Mouse (Mus musculus) thymus, postnatal 10 days (tissue): ENCODE measurements around the gene Plcg1.

Experiments
- DNase-seq, 2 experiments: peaks; one replicate each; pipeline ENCODE4 v3.0.0; 2021; ENCODE audit warnings: low spot score in 2 of 2

Gene Plcg1

DNA sequence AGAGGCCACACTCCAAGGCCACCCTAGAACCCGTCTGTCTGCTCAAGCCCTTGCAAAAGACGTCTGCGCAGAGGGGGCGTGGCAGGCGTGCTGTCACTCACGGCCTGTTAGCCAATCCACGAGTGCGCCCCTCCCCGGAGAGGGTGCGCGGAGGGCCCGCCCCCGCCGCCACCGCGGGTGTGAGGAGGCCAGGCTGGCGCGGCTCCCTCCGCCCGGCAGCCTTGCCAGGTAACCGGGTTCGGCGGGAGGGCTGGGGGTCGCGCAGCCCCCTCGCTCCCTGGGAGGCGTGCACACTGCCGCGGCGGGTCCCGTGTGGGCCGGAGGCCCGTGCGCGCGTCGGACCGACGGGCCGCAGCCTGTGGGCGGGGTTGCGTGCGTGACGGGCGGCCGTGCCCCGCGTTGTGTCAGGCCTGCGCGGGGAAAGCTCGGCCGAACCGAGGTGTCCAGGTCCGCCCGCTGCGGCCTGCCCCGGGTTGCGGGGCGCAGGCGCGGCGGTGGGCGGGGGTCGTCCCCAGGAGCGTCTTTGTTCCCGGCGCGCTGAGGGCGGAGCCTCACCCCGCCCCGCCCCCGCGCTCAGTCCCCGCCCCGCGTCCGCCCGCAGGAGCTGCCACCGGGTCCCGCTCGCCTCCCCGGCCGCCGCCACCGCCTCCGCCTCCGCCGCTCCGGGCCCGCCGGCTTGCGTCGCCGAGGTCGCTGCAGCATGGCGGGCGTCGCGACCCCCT lies at the start of gene Plcg1:
Gene Plcg1 (plus strand): TSS at position 184 of the 722 bp plus-strand sequence.
- peak; percentile 94 to 96 for DNase-seq

DNA sequence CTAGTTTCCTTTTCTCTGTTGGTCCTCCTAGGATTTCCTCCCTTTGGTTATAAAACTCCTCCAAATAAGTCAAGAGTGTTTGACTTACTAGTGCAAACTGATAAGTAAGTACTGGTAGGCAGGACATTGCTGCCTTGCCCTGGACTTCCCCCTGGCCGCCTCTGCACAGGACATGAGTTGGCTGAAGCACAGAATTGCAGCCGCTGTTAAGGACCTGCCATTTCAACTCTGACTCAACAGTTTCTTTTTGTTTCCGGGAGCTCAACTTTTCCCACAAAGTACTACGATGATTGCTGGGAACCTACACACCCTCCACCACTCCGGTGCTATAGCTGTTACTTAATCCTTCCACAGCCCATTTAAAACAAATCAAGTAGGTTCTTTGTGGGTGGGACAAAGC lies 30.8 kb upstream of the Plcg1 start:
- no peak for DNase-seq

DNA sequence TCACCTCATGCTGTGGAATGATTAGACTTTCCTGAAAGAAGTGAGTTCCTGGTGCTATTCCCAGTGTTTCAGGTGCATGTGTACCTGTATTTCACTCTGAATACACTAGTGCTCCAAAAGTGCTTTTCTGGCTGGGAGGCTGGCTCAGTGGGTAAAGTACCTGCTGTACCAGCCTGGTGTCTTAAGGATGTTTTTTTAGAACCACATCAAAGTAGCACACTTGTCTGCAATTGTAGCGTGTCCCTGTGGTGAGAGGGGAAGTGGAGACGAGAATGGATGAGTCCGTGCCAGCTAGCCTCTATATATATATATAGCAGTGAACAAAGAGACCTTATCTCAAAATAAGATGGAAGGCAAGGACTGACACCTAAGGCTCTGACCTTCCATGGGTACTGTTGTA lies 29.5 kb upstream of the Plcg1 start:
- DNase-seq: no peak

DNA sequence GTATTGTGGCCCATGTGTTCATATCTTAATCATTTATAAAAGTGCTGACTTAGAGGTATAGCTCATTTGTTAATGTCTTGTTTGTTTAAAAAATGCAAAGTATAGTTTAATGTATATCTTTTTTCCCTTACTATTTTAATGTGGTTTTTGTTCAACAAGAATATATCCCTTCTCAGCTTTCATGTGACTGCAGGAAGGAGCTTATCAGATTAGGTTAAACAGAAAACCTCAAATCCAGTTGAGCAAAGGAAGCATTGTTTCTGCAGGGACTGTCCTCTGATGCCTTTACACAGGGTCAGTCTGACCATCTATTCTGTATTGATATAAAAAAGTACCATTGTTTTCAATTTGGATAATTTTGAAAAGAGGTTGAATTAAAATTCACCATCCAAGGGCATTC lies 28.3 kb upstream of the Plcg1 start:
- DNase-seq: no peak

DNA sequence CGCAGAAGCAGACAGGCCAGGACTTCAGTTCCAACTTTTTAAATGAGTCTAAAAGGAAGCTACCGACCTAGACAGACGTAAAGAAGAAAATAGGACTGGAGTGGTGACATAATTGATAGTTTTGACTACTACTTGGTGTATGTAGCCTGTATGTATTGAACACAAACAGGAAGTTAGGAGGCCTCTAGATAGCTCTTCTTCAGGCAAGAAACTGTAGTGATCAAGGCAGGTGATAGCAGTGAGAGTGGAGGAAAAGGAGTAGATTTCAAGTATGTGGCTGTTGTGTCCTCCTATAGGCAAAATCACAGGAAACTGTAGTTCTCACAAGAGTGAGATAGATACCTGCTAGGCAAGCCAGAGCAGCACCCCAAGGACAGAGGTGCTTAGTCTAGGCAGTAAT lies 23.4 kb upstream of the Plcg1 start:
- no peak for DNase-seq

DNA sequence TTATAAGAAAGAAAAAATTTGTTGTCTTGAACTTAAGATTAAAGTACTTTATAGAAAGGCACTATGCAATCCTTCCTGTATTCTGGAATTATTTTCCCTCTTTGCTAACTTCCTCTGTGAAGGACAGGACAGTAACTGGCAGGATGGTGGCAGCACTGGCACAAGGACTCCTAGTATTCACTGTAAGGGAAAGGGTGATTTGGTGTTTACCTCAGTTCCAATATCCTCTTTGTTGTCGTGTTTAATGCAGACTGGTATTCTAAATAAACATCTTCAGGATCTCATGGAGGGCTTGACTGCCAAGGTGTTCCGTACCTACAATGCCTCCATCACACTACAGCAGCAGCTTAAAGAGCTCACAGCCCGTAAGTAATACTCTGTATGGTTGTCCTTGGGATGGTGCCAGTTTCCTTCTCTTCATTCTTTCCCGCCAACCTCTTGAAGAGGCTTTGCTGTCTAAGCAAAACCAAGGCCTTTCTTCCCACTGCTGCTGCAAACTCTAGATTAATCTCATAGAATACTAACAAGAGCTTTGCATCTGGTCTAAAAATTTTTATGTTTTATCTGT lies 15.6 kb upstream of the Plcg1 start:
- DNase-seq: no peak

DNA sequence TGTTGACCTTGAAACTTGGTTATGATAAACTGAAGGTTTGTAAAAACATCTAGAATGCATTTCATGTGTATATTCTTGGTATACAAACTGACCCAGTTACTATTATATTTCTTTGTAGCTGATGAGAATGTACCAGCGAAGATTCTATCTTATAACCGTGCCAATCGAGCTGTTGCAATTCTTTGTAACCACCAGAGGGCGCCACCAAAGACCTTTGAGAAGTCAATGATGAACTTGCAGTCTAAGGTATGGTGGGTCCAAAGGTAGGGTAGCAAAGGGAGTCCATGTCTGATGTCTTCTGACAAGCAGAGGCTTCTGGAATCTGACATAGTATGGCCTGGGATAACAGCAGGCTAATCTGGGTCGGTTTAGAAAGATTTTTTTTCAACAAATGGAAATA lies 13.8 kb upstream of the Plcg1 start:
- DNase-seq: peak in 1 of 2 experiments; percentile 68

DNA sequence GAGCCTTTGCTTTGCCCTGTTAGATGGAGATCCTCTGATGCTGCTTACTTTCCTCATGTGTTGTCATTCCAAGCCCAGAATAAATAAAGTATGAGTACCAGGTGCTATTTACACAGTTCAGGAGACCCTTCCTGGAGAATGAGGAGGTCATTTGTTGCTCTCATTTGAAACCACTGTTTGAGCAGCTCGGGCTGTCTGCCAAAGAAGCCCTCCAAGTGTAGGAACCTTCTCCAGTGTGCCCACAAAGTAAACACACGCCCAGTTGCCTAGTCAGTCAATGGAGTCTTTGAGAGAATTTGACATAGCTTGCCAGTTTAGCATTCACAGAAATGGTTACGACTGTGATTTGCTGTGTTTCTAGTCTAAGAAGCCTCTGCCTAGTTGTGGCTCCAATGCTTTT lies 12.3 kb upstream of the Plcg1 start:
- no peak for DNase-seq

DNA sequence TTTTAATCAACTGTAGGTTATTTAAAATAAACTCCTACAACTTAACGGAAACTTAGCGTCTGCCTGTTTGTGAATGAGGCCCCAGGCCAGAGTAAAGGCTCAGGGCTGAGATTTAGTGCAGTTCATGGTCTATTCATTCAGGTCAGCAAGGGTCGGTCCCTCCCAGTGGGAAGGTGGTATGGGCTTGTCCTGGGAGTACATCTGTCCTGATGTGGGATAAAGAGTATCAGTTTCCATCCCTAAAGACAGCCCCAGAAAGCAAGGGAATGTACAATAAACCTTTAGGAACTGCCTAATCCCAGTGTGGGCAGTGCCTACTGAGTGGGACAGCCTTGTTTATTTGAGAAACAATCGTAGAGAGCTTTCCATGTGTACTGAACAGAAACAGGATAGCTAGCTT lies 8.4 kb upstream of the Plcg1 start:
- DNase-seq: no peak

DNA sequence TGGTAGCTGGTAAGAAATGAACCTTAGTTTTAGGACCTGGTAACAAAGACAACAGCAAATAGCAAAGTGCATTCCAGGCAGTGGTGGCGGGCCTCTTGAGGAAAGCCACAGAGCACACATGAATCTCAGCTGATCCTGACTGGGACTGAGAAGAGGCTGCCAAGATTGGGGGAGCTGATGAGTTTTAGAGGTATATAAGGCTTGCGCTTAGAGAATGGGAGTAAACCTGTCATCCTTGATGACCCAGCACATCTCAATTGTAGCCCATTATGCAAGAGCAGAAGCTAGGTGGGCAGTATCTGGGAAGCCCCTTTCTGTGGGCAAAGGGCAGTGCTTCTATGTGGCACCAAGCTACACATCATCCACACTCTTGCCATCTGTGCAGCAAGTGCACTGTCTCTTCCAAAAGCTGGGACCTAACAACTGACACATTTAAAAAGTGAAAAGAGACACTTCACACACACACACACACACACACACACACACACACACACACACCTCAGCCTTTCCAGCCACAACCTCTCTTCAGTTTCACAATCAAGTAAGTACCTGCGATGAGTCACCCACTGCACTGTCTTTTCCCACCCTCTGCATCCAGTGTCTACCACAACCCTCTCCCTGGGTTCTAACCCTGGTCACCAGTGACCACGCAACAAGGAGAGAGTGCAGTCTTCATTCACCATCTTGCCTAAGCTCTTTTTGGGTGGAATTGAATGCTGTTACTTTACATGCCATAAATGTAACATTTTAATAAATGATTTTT lies 7.3 kb upstream of the Plcg1 start:
- no peak for DNase-seq

DNA sequence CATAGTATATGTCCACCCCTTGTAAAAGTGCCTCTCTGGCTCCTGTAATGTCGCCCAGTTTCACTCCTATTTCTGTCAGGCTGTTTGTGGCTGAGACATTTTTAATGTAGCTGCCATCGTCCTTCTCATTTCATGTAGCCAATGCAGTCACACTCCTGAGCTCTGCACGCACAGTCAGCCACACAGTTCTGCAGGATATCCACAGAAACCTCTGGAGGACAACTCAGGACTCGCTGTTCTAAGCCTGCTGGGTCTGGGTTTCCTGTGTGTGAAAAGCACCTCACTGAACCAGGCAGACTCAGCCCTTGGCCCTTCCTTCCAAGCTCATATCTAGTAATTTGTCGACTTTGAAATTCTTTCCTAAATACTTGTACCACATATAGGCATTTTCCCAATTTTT lies 6.6 kb upstream of the Plcg1 start:
- no peak for DNase-seq

DNA sequence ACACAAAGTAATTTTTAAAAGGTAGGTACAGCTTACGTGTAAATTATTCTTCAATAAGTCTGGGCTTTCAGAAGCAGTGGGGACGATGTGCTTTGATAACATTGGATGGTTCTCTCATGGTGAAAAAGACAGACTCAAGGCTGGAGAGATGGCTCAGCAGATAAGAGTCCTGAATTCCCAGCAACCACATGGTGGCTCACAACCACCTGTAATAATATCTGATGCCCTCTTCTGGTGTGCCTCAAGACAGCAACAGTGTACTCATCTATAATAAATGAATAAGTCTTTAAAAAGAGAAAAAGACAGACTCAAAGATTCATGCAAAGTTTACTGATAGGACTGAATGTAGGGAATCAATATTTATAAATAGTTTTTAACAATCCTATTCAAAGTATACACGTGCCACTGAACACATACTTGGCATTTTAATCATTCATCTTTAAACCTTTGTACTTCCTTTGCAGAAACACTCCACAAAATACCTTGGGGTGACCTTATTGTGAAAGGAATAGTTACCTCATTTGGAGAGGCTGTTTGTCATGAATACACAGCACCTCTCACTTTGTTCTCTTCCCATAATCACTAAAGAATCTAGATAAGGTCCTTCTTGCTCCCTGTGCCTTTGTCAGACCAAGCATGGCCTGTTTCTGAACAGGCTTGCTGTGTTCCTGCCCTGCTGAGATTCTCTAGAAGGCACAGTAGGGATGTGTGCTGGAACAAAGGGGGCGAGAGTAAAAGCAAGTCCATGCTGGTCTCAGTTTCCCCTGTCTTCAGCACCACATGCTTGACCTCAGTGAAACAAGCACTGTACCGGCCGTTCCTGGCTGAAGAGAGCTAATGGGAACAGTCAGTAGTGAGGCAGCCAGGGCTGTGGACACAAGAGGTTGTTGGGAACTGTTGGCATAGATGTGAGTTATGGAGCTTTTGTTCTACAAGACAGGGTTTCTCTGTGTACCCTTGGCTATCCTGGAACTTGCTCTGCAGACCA lies 4.9 kb upstream of the Plcg1 start:
- DNase-seq: no peak

DNA sequence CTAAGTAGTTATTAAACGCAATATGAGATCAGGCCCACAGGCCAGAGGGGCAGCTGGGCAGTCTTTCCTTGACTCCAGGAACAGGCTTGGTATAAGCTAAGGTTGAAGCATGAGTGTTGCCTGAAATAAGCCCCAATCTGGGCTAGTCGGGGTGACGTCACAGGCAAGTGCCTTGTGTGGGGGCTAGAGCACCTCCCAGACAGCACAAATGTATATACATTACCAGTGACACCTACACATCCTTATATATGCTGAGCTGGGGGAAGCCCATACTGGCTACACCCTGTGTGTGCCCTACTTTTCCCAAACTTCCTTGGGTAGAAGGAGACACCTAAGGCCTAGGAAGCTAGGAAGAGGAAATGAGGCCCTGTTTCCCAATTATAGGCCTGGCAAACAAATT lies 2.1 kb upstream of the Plcg1 start:
- DNase-seq: no peak

DNA sequence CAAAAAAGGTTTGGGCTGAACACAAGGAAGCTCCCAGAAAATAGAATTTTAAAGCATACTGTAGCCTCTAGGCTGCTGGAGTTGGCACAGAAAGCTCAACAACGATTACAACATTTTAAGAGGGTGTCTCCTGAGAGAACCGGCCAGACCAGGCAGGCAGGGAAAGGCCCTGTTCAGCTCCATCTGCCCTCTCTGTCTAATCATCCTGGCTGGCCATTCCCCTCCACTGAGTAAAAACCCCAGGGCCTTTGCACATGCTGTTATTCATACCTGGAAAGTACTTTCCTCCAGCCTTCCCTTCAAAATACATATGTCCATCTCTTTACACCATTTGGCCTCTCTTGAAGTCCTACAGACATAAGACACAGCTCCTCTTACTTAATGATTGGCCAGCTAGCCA lies 1.7 kb upstream of the Plcg1 start:
- no peak for DNase-seq

DNA sequence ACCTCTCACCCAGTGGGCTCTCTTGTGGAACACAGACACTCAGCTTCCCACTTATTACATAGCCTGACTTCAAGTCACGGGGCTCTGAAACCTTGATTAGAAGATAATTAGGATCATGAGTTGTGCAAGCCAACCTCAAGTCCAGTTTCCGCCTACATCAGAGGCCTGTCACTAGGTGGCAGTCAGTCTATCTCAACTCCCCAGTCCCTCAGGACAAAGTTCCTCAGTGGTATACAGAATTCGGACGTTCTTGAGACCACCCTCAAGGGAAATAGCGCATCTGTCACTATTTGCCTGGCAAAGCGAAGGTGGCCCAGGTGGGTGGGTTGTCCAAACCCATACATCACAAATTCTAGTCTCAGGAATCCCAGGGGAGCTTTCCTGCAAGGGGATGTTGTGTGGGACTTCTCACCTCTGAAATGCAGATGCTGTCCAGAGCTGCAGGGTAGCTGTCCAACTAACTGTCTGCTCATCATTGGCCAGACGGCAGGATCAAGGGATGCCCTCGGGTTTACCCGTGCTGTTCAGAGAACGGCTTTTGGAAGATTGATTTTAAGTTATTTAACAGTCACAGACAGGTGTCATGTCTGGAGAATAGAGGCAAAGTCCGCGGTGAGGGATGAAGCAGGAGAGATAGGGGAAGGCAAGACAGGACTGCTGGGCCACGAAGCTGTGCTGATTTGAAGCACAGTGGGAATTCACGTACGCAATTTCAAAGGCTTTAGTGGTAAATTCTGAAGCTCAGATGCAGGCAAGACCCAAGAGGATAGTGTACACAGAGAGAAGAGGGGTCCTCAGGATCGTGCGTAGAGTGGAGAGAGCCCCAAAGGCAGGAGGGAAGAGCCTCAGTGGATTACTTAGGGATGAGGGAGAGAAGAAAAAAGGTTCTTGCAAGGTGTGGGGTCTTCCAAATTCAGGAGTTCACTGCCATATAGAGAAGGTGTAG lies 976 bp upstream of the Plcg1 start:
- DNase-seq: no peak

DNA sequence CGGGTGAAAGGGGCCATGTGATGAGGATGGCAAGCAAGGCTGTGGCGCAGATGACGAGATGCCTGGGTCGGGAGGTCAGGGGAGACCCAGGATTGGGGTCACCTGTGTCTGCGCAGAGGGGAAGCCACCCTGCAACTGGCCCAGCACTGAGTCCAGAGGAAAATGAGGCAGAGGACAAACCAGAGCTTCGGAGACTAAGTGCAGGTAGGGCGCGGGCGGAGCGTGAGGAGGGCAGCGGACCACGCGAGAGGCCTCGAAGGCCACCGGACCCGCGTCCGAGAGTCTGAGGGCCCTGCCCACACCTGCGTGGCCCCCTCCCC lies 343 bp upstream of the Plcg1 start:
- no peak for DNase-seq

DNA sequence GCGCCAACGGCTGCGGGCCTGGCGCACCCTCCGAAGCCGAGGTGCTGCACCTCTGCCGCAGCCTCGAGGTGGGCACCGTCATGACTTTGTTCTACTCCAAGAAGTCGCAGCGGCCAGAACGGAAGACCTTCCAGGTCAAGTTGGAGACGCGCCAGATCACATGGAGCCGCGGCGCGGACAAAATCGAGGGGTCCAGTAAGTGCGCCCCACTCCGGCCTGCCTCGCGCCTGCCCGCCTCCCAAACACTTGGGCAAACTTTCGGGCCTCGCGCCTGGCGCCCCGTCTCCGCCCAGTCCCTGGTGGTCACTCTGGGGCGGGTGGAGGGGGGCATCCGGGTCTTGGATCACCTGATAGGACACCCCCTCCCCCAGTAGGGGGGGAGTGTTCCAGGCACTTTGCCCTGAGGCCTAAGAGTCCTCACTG lies 750 bp downstream of the Plcg1 start:
- DNase-seq: peak; percentile 50 to 68

DNA sequence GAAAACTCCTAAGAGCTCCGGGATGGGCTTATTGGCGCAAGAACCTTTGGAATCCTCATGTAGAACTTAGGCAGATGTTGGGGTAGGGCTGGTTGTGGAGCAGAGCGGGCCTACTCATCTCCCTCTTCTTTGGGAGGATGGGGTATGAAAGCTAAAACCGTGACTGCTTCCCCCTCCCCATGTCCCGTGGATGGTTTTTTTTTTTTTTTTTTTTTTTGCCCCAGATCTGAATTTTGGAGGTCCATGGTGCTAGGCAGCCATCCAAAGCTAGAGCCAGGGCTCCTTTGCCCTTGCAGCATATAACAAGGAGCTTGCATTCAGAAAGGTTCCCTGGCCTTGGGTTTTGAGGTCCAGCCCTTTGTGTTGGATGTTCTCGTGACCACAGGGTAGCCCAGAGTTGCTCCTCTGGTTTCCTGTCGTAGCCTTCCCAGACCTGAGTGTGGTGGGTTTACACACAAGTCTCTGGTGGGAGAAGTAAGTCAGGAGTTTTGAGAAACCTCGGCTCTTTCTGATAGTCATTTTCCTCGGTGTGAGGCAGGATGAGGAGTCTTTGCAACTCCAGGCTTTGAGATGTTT lies 1.4 kb downstream of the Plcg1 start:
- DNase-seq: no peak

DNA sequence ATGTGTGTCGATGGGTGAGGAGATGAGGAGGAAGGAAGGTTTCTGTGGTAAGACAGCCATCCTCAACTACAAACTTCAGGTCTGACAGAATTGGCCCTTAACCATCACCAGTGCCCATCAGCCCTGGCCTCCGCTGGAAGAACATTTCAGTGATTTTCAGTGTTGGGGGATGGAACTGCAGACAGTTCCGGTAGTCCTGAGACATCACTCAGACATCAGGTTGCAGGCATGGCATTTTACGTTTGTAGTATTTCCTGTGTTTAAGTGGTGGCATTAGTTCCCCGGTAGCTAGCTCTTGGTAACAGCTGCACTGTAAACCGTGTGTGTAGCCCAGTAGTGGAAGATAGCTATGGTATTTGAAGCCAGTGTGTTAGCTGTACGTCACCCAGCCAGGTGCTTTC lies 2.0 kb downstream of the Plcg1 start:
- peak in 1 of 2 experiments; percentile 51 for DNase-seq

DNA sequence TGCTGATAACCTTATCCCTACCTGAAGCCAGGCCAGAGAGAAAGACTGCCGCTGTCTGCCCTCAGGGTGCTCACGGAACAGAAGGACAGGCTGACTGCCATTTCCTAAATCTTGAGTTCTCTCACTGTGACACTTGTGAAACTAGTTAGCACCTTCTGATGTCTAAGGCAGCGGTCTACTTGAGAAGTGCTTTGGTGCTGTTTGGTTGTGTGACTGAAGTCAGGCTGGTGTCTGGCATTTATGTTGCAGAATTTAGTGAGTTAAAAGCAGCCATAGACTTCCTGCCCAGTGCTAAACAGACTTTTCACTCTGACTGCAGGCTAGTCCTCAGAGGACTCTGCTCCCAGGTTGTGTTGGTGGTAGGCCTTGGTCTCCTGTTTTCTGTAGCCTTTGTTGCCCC lies 3.2 kb downstream of the Plcg1 start:
- peak in 1 of 2 experiments; percentile 32 for DNase-seq
